Mouse (Mus musculus): Measurements from ENCODE around the gene Psme1.

DNA sequence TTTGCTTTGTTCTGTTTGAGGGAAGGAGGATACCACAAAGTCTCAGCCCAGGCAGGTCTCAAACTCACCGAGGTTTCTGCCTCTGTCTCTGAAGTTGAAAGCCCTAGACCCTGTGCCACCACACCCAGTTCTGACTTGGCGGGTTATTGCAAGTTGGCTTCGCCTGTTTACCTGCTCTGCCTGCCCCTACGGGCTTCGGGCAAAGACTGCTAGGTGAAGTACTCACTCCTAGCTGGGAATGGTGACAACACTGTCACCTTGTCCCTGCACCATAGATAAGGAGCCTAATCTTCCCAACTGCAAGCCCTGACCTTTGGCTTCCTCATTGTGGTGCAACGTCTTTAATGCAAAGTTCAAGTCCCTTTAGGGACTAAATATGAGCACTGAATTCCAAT is 7.6 kb downstream of the Psme1 start:
- TF ChIP-seq POLR2A (IDR thresholded peaks at IDR 0.05; ENCODE audit: insufficient read depth, low read depth, low read length) (no peak), CTCF (IDR thresholded peaks at IDR 0.05; ENCODE audit: insufficient read depth, low read depth, low read length) (no peak)
